Mouse (Mus musculus): ENCODE data around the gene Mrpl22. TPM values are rescaled to one million over a fixed set of nuclear protein-coding genes. Genes with fewer than 3 reads are reported as not detected.

Gene Mrpl22
- polyA plus RNA-seq (2016; fragmentation: Nextera tagmentation; extraction: Ambion mirVana), result 98.3 and 102 TPM in 2 replicates

DNA sequence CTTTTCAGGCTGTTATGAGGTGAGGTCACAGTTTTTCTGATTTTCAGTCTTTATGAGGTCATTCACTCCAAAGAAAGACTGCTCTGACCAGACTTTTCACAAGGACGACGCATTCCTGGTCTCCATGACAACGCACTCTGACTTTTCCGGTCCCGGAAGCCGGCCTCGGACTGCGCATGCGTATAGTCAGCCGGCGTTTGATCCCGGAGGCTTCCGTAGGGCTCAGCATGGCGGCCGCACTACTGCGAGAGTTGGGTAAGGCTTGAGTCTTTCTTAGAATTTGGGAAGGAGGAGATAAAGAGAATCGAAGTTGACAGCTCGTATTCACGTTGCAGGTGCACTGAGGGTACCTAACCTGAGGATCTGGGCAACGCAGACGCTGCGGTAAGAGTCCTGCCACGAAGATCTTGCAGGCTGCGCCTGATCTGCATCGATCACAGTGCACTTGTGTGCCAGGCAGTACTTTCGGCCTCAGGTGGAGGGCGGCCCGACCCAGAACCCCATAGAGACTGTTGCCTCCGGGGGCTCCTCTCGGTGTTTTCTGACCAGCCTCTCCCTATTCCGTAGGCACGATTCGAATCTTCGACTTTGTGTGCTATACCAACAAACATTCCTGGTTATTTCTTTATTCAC, at the start of gene Mrpl22:
Gene Mrpl22 (plus strand): TSS at position 203 of the 633 bp plus-strand sequence.
- peak within 1 kb of the TSS; percentile 78 for H3K9ac ChIP-seq
- WGBS, result under 1% methylated on average over 34 of the region's 34 CpGs
- H3K27ac ChIP-seq, result no peak within 1 kb of the TSS
- no peaks in the 10 kb centered on the region for H3K27me3 ChIP-seq
- peak; percentile 71 for ATAC-seq (ENCODE audit: low FRiP score)
- H3K4me1 ChIP-seq, result peaks cover 19% of the 10 kb centered on the region
- H3K9me3 ChIP-seq (replicated peaks), result no peaks in the 10 kb centered on the region
- H3K4me2 ChIP-seq (replicated peaks), result peak within 1 kb of the TSS; percentile 81
- H3K36me3 ChIP-seq, result peaks cover 31% of the 10 kb centered on the region
- H3K4me3 ChIP-seq, result peak within 1 kb of the TSS; percentile 76

- H3K9ac ChIP-seq, result no peak overlapping the region
- H3K36me3 ChIP-seq, result peaks cover 90% of the 10 kb centered on the region
- no peak overlapping the region for H3K4me3 ChIP-seq
- no peak for ATAC-seq (ENCODE audit: low FRiP score)
- 82% methylated on average over 2 of the region's 2 CpGs for WGBS
- no peaks in the 10 kb centered on the region for H3K9me3 ChIP-seq (replicated peaks)
- no peaks in the 10 kb centered on the region for H3K27me3 ChIP-seq
- H3K4me1 ChIP-seq, result no peaks in the 10 kb centered on the region
- no peak overlapping the region for H3K4me2 ChIP-seq (replicated peaks)
- H3K27ac ChIP-seq, result no peak overlapping the region
Measured at GRCm38 (mm10) chr11:58123711-58124110, 47.8 kb upstream of the Mrpl22 start.

DNA sequence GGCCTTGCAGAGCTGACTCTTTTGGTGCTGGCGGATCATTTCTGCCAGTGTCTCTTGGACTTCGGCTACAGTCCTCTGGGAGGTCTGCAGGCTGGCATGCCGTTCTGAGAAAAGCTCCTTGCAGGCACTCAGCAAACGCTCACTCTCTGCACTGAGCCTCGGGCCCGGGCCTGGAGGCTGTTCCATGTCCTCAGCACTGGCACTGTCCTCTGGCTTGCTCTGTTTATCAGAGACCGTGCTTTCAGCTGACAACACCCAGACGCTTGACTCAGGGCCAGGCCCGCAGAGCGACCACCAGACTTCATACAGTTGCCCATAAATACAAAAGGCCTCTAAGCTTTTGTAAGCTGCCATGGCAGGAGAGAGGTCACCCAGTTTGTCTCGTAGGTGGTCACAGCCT, 46.4 kb upstream of the Mrpl22 start:
- Histone ChIP-seq H3K27ac (no peak overlapping the region), H3K9me3 (replicated peaks) (no peaks in the 10 kb centered on the region), H3K4me3 (no peak overlapping the region), H3K27me3 (no peaks in the 10 kb centered on the region), H3K9ac (no peak overlapping the region), H3K36me3 (peaks cover 88% of the 10 kb centered on the region), H3K4me1 (no peaks in the 10 kb centered on the region), H3K4me2 (replicated peaks) (no peak overlapping the region)
- ATAC-seq (ENCODE audit: low FRiP score), result no peak
- 91% methylated on average over 11 of the region's 11 CpGs for WGBS

DNA sequence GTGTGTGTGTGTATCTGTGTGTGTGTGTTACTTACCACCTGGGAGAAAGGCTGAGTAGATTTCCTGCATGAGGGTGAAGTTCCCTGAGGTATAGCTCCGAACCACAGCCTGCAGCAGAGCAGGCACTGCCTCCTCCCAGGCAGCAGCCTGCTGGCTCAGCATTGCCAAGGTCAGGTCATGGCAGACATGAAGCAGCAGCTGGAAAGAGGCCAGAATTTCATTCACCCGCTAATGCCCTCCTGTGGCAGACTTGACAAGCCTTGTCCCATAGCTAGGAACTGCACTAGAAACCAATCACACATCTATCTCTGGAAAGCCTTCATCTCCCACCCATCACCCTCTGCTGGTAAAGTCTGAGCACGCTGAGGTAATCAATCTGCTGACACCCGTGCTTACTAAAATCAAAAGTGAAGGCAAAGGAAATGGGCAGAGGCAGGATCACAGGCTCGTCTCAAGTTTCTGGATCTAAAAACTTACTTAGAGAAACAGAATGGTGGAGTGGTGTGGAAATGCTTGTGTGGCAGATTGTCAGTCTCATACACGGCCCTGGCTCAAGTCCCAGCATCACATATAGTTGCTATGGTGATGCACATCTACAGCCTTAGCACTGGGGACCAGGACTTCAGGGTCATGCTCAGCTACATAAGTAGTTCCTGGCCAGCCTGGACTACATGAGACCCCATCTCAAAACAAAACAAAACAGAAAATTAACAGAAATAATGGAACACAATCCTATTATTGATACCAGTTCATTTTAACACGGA, 44.9 kb upstream of the Mrpl22 start:
- ATAC-seq (ENCODE audit: low FRiP score), result no peak
- Histone ChIP-seq H3K9me3 (replicated peaks) (no peaks in the 10 kb centered on the region), H3K27me3 (no peaks in the 10 kb centered on the region), H3K4me3 (no peak overlapping the region), H3K36me3 (peaks cover 88% of the 10 kb centered on the region), H3K4me2 (replicated peaks) (no peak overlapping the region), H3K4me1 (no peaks in the 10 kb centered on the region), H3K9ac (no peak overlapping the region), H3K27ac (no peak overlapping the region)
- 75% methylated on average over 7 of the region's 7 CpGs for WGBS

DNA sequence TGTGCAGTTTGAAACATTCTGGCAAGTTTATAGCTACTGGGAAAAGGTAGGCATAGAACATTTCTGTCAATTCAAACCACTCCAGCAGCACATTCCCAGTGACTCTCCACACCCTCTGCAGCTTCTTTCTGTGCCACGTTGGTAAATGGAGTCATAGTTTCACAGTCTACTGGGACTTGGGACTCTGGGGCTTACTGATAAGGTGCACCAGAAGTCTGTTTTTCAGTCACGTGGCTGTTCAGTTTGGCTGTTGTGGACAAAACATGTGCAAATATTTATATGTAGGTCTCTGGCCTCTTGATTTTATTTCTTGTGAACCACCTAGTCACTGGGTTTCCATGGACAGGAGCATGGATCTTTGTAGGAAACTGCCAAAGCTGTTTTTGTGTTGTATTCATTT, 43.9 kb upstream of the Mrpl22 start:
- Histone ChIP-seq H3K4me1 (no peaks in the 10 kb centered on the region), H3K9ac (no peak overlapping the region), H3K36me3 (peaks cover 91% of the 10 kb centered on the region), H3K9me3 (replicated peaks) (no peaks in the 10 kb centered on the region), H3K4me2 (replicated peaks) (no peak overlapping the region), H3K27ac (no peak overlapping the region), H3K27me3 (no peaks in the 10 kb centered on the region), H3K4me3 (no peak overlapping the region)
- 87% methylated on average over 2 of the region's 2 CpGs for WGBS
- no peak for ATAC-seq (ENCODE audit: low FRiP score)

- no peaks in the 10 kb centered on the region for H3K4me1 ChIP-seq
- no peaks in the 10 kb centered on the region for H3K27me3 ChIP-seq
- H3K4me3 ChIP-seq, result no peak overlapping the region
- H3K36me3 ChIP-seq, result peaks cover 88% of the 10 kb centered on the region
- no peak overlapping the region for H3K4me2 ChIP-seq (replicated peaks)
- H3K9ac ChIP-seq, result no peak overlapping the region
- H3K27ac ChIP-seq, result no peak overlapping the region
- no peaks in the 10 kb centered on the region for H3K9me3 ChIP-seq (replicated peaks)
- no peak for ATAC-seq (ENCODE audit: low FRiP score)
- WGBS, result 81% methylated on average over 6 of the region's 6 CpGs
Measured at GRCm38 (mm10) chr11:58129302-58129843, 42.1 kb upstream of the Mrpl22 start.

DNA sequence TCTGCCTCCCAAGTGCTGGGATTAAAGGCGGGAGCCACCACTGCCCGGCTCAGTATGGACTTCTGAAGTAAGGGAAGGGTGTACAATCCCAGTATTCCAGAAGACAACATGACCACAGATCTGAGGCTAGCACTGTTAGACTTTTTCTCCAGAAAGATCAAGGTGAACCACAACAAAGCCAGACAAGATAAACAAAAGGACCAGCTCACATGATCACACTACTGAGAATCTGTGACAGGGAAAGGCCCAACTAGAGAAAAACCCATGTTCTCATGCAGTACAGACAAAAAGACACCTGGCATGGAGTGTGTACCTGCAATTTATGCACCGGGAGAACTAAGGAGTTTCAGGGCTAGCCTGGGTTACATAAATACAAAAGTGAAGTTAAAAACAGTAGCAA, 39.4 kb upstream of the Mrpl22 start:
- no peaks in the 10 kb centered on the region for H3K27me3 ChIP-seq
- WGBS, result 96% methylated on average over 3 of the region's 3 CpGs
- H3K4me2 ChIP-seq (replicated peaks), result no peak overlapping the region
- no peak overlapping the region for H3K4me3 ChIP-seq
- no peaks in the 10 kb centered on the region for H3K9me3 ChIP-seq (replicated peaks)
- H3K9ac ChIP-seq, result no peak overlapping the region
- H3K27ac ChIP-seq, result no peak overlapping the region
- H3K4me1 ChIP-seq, result no peaks in the 10 kb centered on the region
- no peak for ATAC-seq (ENCODE audit: low FRiP score)
- peaks cover 92% of the 10 kb centered on the region for H3K36me3 ChIP-seq

DNA sequence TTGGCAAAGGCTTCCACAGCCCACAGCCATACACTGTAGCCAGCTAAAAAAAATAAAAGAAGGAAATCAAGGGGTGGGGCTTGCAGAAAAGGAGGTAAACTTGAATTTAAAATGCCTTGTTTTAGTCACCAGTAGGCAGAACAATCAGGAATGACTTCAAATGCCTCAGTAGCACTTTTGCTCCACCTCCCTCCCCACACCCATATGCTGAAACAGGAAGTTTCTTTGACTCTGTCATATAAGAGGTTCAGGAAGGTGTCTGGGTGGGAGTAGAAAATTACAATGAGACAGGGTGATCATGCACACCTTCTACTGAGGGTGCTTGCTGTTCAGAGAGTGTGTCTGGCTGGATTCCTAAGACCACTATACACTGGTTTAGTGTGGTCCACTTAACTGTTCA, 36.6 kb upstream of the Mrpl22 start:
- no peak for ATAC-seq (ENCODE audit: low FRiP score)
- Histone ChIP-seq H3K9ac (no peak overlapping the region), H3K4me3 (no peak overlapping the region), H3K4me2 (replicated peaks) (no peak overlapping the region), H3K9me3 (replicated peaks) (no peaks in the 10 kb centered on the region), H3K27me3 (no peaks in the 10 kb centered on the region), H3K36me3 (peaks cover 87% of the 10 kb centered on the region), H3K27ac (no peak overlapping the region), H3K4me1 (no peaks in the 10 kb centered on the region)

- Histone ChIP-seq H3K4me3 (no peak overlapping the region), H3K9ac (no peak overlapping the region), H3K4me2 (replicated peaks) (no peak overlapping the region), H3K4me1 (no peaks in the 10 kb centered on the region), H3K27me3 (no peaks in the 10 kb centered on the region), H3K9me3 (replicated peaks) (no peaks in the 10 kb centered on the region), H3K36me3 (peaks cover 87% of the 10 kb centered on the region), H3K27ac (no peak overlapping the region)
- ATAC-seq (ENCODE audit: low FRiP score), result no peak
Measured at GRCm38 (mm10) chr11:58135296-58135695, 36.2 kb upstream of the Mrpl22 start.

- no peaks in the 10 kb centered on the region for H3K9me3 ChIP-seq (replicated peaks)
- H3K4me2 ChIP-seq (replicated peaks), result no peak overlapping the region
- H3K4me3 ChIP-seq, result no peak overlapping the region
- ATAC-seq (ENCODE audit: low FRiP score), result no peak
- no peak overlapping the region for H3K9ac ChIP-seq
- 91% methylated on average over 6 of the region's 6 CpGs for WGBS
- no peaks in the 10 kb centered on the region for H3K4me1 ChIP-seq
- no peaks in the 10 kb centered on the region for H3K27me3 ChIP-seq
- H3K36me3 ChIP-seq, result peaks cover 87% of the 10 kb centered on the region
- H3K27ac ChIP-seq, result no peak overlapping the region
Measured at GRCm38 (mm10) chr11:58136677-58137076, 34.8 kb upstream of the Mrpl22 start.

- Histone ChIP-seq H3K36me3 (peaks cover 80% of the 10 kb centered on the region), H3K4me3 (no peak overlapping the region), H3K27me3 (no peaks in the 10 kb centered on the region), H3K4me2 (replicated peaks) (no peak overlapping the region), H3K4me1 (no peaks in the 10 kb centered on the region), H3K27ac (no peak overlapping the region), H3K9ac (no peak overlapping the region), H3K9me3 (replicated peaks) (no peaks in the 10 kb centered on the region)
- no peak for ATAC-seq (ENCODE audit: low FRiP score)
- 81% methylated on average over 11 of the region's 11 CpGs for WGBS
Measured at GRCm38 (mm10) chr11:58138821-58139220, 32.6 kb upstream of the Mrpl22 start.

- WGBS, result 92% methylated on average over 3 of the region's 3 CpGs
- no peak overlapping the region for H3K27ac ChIP-seq
- H3K36me3 ChIP-seq, result peaks cover 80% of the 10 kb centered on the region
- no peak overlapping the region for H3K4me2 ChIP-seq (replicated peaks)
- H3K4me3 ChIP-seq, result no peak overlapping the region
- no peaks in the 10 kb centered on the region for H3K4me1 ChIP-seq
- H3K27me3 ChIP-seq, result no peaks in the 10 kb centered on the region
- no peak overlapping the region for H3K9ac ChIP-seq
- no peaks in the 10 kb centered on the region for H3K9me3 ChIP-seq (replicated peaks)
- ATAC-seq (ENCODE audit: low FRiP score), result no peak
Measured at GRCm38 (mm10) chr11:58139466-58139865, 32.0 kb upstream of the Mrpl22 start.
